Comparison of ENCODE assay signal across 8 mouse cellular contexts in the genomic region with DNA sequence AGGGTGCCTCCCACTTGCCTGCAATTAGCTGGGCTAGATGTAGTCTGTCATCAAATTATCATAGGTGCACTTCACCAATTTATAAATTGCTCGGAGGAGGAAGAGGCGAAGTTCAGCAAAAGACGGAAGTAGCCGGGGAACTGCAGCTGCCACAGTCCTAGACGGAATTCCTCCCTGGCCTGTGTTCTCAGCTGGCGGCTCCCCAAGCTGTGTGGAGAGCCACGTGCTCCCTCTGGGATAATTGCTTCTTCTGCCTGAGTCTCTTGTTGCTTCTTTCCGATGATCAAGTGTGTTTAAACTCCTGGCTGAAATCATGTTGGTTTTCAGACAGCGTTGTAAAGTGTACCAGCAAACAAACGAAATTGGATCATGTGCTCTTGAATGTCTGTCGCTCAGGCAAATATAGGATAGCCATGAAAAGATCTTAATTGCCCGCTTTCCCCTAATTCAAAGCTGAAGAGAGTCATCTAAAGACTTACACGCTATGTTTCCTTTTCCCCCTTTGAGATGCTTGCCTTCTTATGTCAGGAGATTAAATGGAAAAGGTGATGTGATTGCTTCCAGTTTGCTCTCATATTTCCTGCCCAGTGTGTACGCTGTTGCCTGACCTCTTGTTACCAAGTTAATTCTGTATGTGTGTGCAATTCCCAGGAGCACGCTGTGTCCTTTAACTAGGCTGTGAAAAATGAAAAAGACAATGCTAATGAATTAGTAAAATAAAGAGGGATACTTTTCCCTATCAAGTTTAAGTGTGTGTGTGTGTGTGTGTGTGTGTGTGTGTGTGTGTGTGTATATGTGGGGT.
DNase-seq lines count a peak whose midpoint lies in the region; ATAC-seq and TF ChIP-seq lines count a peak whose summit lies in the region.

No protein-coding gene starts in this region.

- no peak for TF ChIP-seq CTCF in brain, embryonic 14.5 days (IDR thresholded peaks at IDR 0.05; ENCODE audit: borderline replicate concordance, extremely low read depth, insufficient read depth, insufficient read length)

- H3K9ac ChIP-seq in heart, embryonic 11.5 days (ENCODE audit: low read depth, low read length) = no peak overlapping the region
- H3K9ac ChIP-seq in limb, embryonic 12.5 days (replicated peaks) = 0 out of 2 replicates have a peak overlapping the region, but pooled peaks have one; percentile 32
- 0 out of 2 replicates have a peak overlapping the region, but pooled peaks have one; percentile 34 for H3K9ac ChIP-seq in midbrain, embryonic 16.5 days (ENCODE audit: low read depth, low read length)

- no peak overlapping the region for H3K4me3 ChIP-seq in heart, embryonic 11.5 days (ENCODE audit: low read depth, low read length)
- H3K4me3 ChIP-seq in limb, embryonic 12.5 days (replicated peaks) = peak overlapping the region; percentile 12; the same call in 1 of the 2 replicates
- peak overlapping the region; percentile 6; the same call in 1 of the 2 replicates for H3K4me3 ChIP-seq in midbrain, embryonic 16.5 days (ENCODE audit: low read depth, low read length)

- WGBS in heart, embryonic 11.5 days (ENCODE audit: insufficient replicate concordance) = 37% methylated on average over 15 of the region's 15 CpGs
- WGBS in limb, embryonic 12.5 days = 11% methylated on average over 15 of the region's 15 CpGs
- 11% methylated on average over 15 of the region's 15 CpGs for WGBS in midbrain, embryonic 16.5 days

- ATAC-seq in heart, embryonic 11.5 days (replicated peaks; ENCODE audit: insufficient number of reproducible peaks, low FRiP score, low TSS enrichment) = no peak
- peak; percentile 52; the same call in 1 of the 2 replicates for ATAC-seq in limb, embryonic 12.5 days (ENCODE audit: insufficient number of reproducible peaks, insufficient read depth, low FRiP score, low TSS enrichment, low read depth)
- peak; percentile 70; the same call in 1 of the 2 replicates for ATAC-seq in midbrain, embryonic 16.5 days
- ATAC-seq in megakaryocyte-erythroid progenitor cell, adult 5-6 weeks (replicated peaks; ENCODE audit: low FRiP score, low TSS enrichment, poor library complexity, severe bottlenecking) = no peak

- no peak overlapping the region for H3K27ac ChIP-seq in heart, embryonic 11.5 days (ENCODE audit: low read depth, low read length)
- H3K27ac ChIP-seq in limb, embryonic 12.5 days = peak overlapping the region; percentile 45; the same call in 1 of the 2 replicates
- peak overlapping the region; percentile 20; the same call in 1 of the 2 replicates for H3K27ac ChIP-seq in midbrain, embryonic 16.5 days (ENCODE audit: low read length)

- peak; percentile 93 for DNase-seq in brain, embryonic 14.5 days (ENCODE audit: low read depth)
- peak; percentile 26 for DNase-seq in fibroblast of lung, adult 2 months (ENCODE audit: low read depth)
- DNase-seq in kidney, adult 9 months = peak; percentile 60
- peak; percentile 42 for DNase-seq in telencephalon, adult 2 months (ENCODE audit: low read depth, low spot score)

- no peaks in the 10 kb centered on the region for H3K27me3 ChIP-seq in heart, embryonic 11.5 days (ENCODE audit: control insufficient read depth, insufficient read depth, low read length)
- H3K27me3 ChIP-seq in limb, embryonic 12.5 days = peaks cover 25% of the 10 kb centered on the region
- H3K27me3 ChIP-seq in midbrain, embryonic 16.5 days (ENCODE audit: control insufficient read depth, insufficient read depth, low read depth, low read length) = no peaks in the 10 kb centered on the region

- H3K4me2 ChIP-seq in heart, embryonic 11.5 days = peak overlapping the region; percentile 47
- H3K4me2 ChIP-seq in limb, embryonic 12.5 days = peak overlapping the region; percentile 50
- peak overlapping the region; percentile 52 for H3K4me2 ChIP-seq in midbrain, embryonic 16.5 days (ENCODE audit: low read length)

- H3K36me3 ChIP-seq in heart, embryonic 11.5 days (ENCODE audit: control insufficient read depth, insufficient read depth, low read length) = no peaks in the 10 kb centered on the region
- H3K36me3 ChIP-seq in limb, embryonic 12.5 days = no peaks in the 10 kb centered on the region
- H3K36me3 ChIP-seq in midbrain, embryonic 16.5 days (ENCODE audit: control insufficient read depth, insufficient read depth, low read length) = no peaks in the 10 kb centered on the region

- H3K4me1 ChIP-seq in heart, embryonic 11.5 days (ENCODE audit: control insufficient read depth, insufficient read depth, low read length) = peaks cover 3% of the 10 kb centered on the region; the same call in 1 of the 2 replicates
- peaks cover 24% of the 10 kb centered on the region for H3K4me1 ChIP-seq in limb, embryonic 12.5 days (replicated peaks)
- H3K4me1 ChIP-seq in midbrain, embryonic 16.5 days (ENCODE audit: control insufficient read depth, insufficient read depth, low read length) = peaks cover 29% of the 10 kb centered on the region

- no peaks in the 10 kb centered on the region for H3K9me3 ChIP-seq in heart, embryonic 11.5 days (replicated peaks; ENCODE audit: control insufficient read depth, low read length)
- H3K9me3 ChIP-seq in limb, embryonic 12.5 days = no peaks in the 10 kb centered on the region
- H3K9me3 ChIP-seq in midbrain, embryonic 16.5 days (replicated peaks; ENCODE audit: control insufficient read depth, low read length, poor library complexity, severe bottlenecking) = no peaks in the 10 kb centered on the region

- no peak for TF ChIP-seq POLR2A in brain, embryonic 14.5 days (IDR thresholded peaks at IDR 0.05; ENCODE audit: borderline replicate concordance, extremely low read depth, insufficient read depth, insufficient read length, poor library complexity, severe bottlenecking)

Comparison
In these comparisons a context has a peak if more than half of its experiments do, and no peak if none do; other contexts are left out.
1. DNase-seq: peak in every context shown above with its lines; median percentile 93 in brain, embryonic 14.5 days; 60 in kidney, adult 9 months; 42 in telencephalon, adult 2 months; 26 in fibroblast of lung, adult 2 months.
2. ATAC-seq: peak in limb, embryonic 12.5 days (single experiment) and midbrain, embryonic 16.5 days (single experiment); none in heart, embryonic 11.5 days (single experiment) and megakaryocyte-erythroid progenitor cell, adult 5-6 weeks (single experiment).
3. Peak in every context shown above with its lines, with median percentiles within 50 percentile points of each other: H3K4me2 ChIP-seq.